Mouse (Mus musculus): Measurements from ENCODE around the gene Ltbp1.
A peak's percentile ranks its signal among the peaks of the same experiment; 100 is the strongest.

DNA sequence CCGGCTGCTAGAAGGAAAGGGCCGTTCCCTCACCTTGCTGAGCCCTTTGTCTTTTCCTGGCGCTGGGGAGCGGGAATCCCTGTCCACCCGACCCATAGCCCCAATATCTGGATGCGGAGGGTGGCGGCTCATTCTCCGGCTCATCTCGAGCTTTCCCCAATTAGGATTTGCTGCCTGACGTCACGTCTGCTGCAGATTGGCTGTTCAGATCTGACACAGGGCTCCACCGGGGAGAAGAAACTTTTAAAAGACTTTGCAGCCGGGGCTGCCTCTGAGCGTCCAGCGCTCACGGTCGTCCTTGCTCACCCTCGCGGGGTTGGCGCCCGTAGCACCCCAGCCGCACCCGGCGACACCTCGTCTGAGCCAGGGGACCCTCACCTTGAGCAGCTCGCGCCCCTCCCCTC is at the start of gene Ltbp1:
- TF ChIP-seq CTCF (IDR thresholded peaks at IDR 0.05; ENCODE audit: control insufficient read depth, insufficient read depth, low read length) = no peak
- peak; percentile 30; the same call in 1 of the 2 replicates for TF ChIP-seq POLR2A (IDR thresholded peaks at IDR 0.05; ENCODE audit: borderline replicate concordance, control insufficient read depth, low read depth, low read length)
